Mouse (Mus musculus) ES-Bruce4 (cell line): ENCODE data around the gene Usp11.
A peak's percentile ranks its signal among the peaks of the same experiment; 100 is the strongest.

Experiments used
- CTCF ChIP-seq: IDR thresholded peaks from one replicate; pipeline ENCODE4 v1.8.1; 2011; ENCODE audit warnings: low read depth, low read length
- EP300 ChIP-seq: IDR thresholded peaks from 2 replicates; pipeline ENCODE4 v1.6.1; 2011; ENCODE audit warnings: low read depth, low read length; ENCODE audit not compliant: insufficient read depth
- POLR2A ChIP-seq: IDR thresholded peaks from one replicate; pipeline ENCODE4 v1.8.1; 2011; ENCODE audit warnings: low read length; ENCODE audit not compliant: insufficient read depth

DNA sequence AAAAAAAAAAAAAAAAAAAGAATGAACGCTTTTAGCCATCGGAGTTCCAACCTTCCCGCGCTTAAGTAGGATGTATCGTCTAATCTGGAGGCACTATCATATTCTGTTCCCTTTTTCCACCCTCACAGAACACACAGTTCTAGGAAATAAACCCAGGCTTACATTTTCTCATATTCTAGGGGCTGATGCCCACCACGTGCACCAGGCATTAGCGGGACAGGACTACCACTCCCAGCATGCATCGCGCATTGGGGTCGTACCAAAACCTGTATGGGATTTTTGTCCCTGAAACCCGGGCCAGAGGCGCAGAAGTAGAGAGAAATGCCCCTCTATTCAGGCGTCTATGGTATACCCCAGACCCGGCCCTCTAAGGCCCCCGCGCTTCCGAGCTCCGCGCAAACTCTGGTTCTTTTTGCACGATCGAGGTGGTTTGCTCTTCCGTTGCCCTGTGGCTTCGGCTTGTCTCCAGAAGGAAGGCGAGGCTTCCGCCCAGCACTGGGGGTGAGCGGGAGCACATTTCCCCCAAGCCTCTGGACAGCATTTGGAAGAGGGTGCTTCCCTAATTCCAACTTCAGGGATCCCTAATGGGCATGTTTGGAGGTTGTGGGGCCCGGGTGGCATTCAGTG lies 45.6 kb upstream of the Usp11 start, which contains the start of gene Uba1:
- TF ChIP-seq CTCF: no peak
- TF ChIP-seq POLR2A: peak; percentile 60
- no peak for TF ChIP-seq EP300
